Mouse (Mus musculus) liver, embryonic 14.5 days (tissue): ENCODE measurements around the gene Rab5b.

Experiments
- CTCF ChIP-seq: IDR thresholded peaks from 2 replicates; pipeline ENCODE4 v1.5.1; 2016; ENCODE audit warnings: antibody characterized with exemption, low read depth, control low read depth
- EP300 ChIP-seq: IDR thresholded peaks from 2 replicates; pipeline ENCODE4 v1.6.1; 2016; ENCODE audit warnings: antibody characterized with exemption, low read depth

- TF ChIP-seq CTCF (no peak), EP300 (peak; percentile 71)
Observed at GRCm38 (mm10) chr10:128664808-128665207, 31.3 kb downstream of the Rab5b start.
